Mouse (Mus musculus) midbrain, embryonic 15.5 days (tissue): ENCODE measurements around the gene Lztfl1. TPM values are rescaled to one million over a fixed set of nuclear protein-coding genes. Genes with fewer than 3 reads are reported as not detected.
"Not testable (repeated sequence)": the region's sequence is repeated elsewhere in the genome, so short reads cannot be mapped to it uniquely, and the experiment has no call there.

Experiments used
- ATAC-seq: fragments of 200-750 bp; cut with Nextera tagmentation; replicated peaks from 2 replicates; pipeline ENCODE4 v1.8.0; 2017; ENCODE audit warnings: moderate TSS enrichment
- H3K27ac ChIP-seq: fragments of 300-500 bp; sonication (generic); 2 replicates; pipeline ENCODE4 v1.5.1; 2015; ENCODE audit warnings: mild to moderate bottlenecking, inconsistent platforms
- H3K27me3 ChIP-seq: fragments of 300-500 bp; sonication (generic); replicated peaks from 2 replicates; pipeline ENCODE4 v1.6.1; 2015; ENCODE audit warnings: inconsistent platforms
- H3K36me3 ChIP-seq: fragments of 300-500 bp; sonication (generic); replicated peaks from 2 replicates; pipeline ENCODE4 v1.6.1; 2015; ENCODE audit warnings: inconsistent platforms
- H3K4me1 ChIP-seq: fragments of 300-500 bp; sonication (generic); 2 replicates; pipeline ENCODE4 v1.6.1; 2015; ENCODE audit warnings: inconsistent platforms
- H3K4me2 ChIP-seq: fragments of 300-500 bp; sonication (generic); 2 replicates; pipeline ENCODE4 v1.6.1; 2015; ENCODE audit warnings: inconsistent platforms, mild to moderate bottlenecking, moderate library complexity
- H3K4me3 ChIP-seq: fragments of 300-500 bp; sonication (generic); 2 replicates; pipeline ENCODE4 v1.5.1; 2015; ENCODE audit warnings: mild to moderate bottlenecking, inconsistent platforms
- H3K9ac ChIP-seq: fragments of 300-500 bp; sonication (generic); 2 replicates; pipeline ENCODE4 v1.6.1; 2015; ENCODE audit warnings: mild to moderate bottlenecking, inconsistent platforms
- H3K9me3 ChIP-seq: fragments of 300-500 bp; sonication (generic); 2 replicates; pipeline ENCODE4 v1.6.1; 2016; ENCODE audit warnings: inconsistent platforms
- WGBS: fragments of 180-500 bp; shearing (Covaris S2); methylation state at CpG from one replicate; pipeline ENCODE4 v1.1.7; 2015; ENCODE audit warnings: mixed read lengths; 5-methylcytosine and 5-hydroxymethylcytosine counted together
- polyA plus RNA-seq: library from polyadenylated mRNA; unstranded; fragments of >200 nt; fragmentation: Nextera tagmentation; extraction: Ambion mirVana; gene quantifications from 2 replicates; pipeline ENCODE4 v1.2.1, GENCODE M21; 2015

Gene Lztfl1
- 42.8 and 45.2 TPM in 2 replicates for polyA plus RNA-seq

DNA sequence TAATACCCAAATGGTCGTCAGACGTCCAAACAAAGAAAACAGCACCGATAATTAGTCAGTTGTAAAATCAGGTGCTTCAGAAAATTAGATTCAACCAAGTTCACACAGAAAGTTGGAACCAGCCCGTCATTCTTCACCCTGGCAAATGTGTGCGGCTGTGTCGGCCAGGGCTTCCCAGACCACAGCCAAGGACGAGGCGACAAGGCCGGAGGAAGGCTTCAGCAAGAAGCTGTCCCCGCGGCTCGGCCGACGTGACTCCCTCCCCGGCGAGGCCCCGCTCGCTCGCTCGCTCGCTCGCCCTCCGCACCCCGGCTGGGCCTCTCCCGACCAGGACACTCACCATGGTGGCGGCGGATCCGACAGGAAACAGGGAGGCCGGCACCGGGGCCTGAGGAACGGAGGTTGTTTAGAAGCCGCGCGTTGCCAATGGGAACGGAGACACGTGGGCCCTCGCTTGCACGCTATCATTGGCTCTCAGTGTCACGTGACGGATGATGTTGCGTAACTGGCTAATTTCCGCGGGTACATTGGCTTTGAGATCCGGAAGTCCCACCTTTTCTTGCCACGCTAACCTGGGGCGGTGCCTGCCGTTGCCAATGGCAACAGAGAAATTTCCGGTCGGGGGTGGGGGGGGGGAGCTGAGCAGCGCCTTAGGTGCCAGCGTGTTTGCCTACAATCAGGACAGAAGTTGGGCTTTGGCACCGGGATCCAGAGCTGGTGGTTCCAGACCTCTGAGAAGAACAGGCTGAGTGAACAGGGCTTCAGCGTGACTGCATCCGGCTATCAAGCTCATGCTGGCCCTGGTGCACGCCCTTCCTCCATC lies at the start of gene Lztfl1:
Lztfl1 (minus strand) TSS at position 512 of the 823 bp plus-strand sequence.
- Histone ChIP-seq H3K27ac (peak within 1 kb of the TSS; percentile 77), H3K4me3 (peak within 1 kb of the TSS; percentile 100), H3K9me3 (no peaks in the 10 kb centered on the region), H3K27me3 (no peaks in the 10 kb centered on the region), H3K4me2 (peak within 1 kb of the TSS; percentile 72), H3K9ac (peak within 1 kb of the TSS; percentile 97), H3K4me1 (peaks cover 15% of the 10 kb centered on the region), H3K36me3 (no peaks in the 10 kb centered on the region)
- under 1% methylated on average over 55 of the region's 55 CpGs for WGBS
- ATAC-seq = peak; percentile 100

- no peak overlapping the region for H3K4me3 ChIP-seq
- no peaks in the 10 kb centered on the region for H3K4me1 ChIP-seq
- 87% methylated on average over 3 of the region's 3 CpGs for WGBS
- no peak for ATAC-seq
- no peaks in the 10 kb centered on the region for H3K36me3 ChIP-seq
- H3K9ac ChIP-seq = no peak overlapping the region
- H3K27ac ChIP-seq = no peak overlapping the region
- no peaks in the 10 kb centered on the region for H3K27me3 ChIP-seq
- H3K9me3 ChIP-seq = no peaks in the 10 kb centered on the region
- H3K4me2 ChIP-seq = no peak overlapping the region
Observed at GRCm38 (mm10) chr9:123766996-123767395, 49.5 kb upstream of the Lztfl1 start.

DNA sequence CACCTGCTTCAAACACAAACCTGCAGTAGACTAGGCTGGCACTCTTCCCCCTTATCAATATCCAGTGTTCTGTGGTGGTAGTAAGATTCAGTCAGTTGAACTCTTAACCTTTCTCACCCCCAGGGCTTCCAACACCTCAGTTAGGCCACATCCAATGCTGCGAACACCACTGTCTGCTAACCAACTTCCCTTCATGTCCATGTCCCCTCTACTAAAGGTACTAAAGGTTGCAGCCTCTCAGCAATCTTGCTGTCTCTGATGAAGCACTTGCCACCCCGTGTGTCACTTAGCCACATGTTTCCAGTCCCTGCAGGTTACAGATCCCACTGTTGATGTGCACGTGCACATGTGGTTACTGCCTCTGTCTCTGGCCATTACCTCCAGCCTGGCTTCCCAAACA lies 46.3 kb upstream of the Lztfl1 start:
- Histone ChIP-seq H3K27ac (no peak overlapping the region), H3K4me3 (no peak overlapping the region), H3K9me3 (no peaks in the 10 kb centered on the region), H3K27me3 (no peaks in the 10 kb centered on the region), H3K4me2 (no peak overlapping the region), H3K9ac (no peak overlapping the region), H3K36me3 (no peaks in the 10 kb centered on the region), H3K4me1 (no peaks in the 10 kb centered on the region)
- ATAC-seq = no peak
- 84% methylated on average over 3 of the region's 3 CpGs for WGBS

- Histone ChIP-seq H3K9ac (no peak overlapping the region), H3K4me1 (no peaks in the 10 kb centered on the region), H3K9me3 (no peaks in the 10 kb centered on the region), H3K27ac (no peak overlapping the region), H3K36me3 (no peaks in the 10 kb centered on the region), H3K4me3 (no peak overlapping the region), H3K27me3 (no peaks in the 10 kb centered on the region), H3K4me2 (no peak overlapping the region)
- no peak for ATAC-seq
- WGBS = 90% methylated on average over 4 of the region's 4 CpGs
Observed at GRCm38 (mm10) chr9:123762886-123763285, 45.4 kb upstream of the Lztfl1 start.

DNA sequence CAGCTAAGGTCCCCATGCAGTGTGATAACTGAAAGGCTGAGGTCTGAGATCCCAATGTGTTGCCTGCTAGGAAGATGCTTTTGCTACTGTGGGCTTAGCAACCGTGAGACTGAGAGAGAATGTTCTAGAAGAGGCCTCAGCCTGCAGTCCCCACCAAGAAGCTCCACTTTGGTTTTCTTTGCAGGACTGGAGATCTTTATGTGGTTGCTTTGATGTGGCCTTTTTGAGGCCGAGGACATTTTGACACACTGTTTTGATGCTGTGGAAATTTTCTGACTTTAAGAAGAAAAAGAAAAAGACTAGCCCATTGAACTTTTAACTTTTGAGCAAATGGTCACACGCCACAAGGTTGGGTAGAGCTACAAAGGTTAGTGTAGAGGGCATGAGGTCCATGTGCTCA lies 43.3 kb upstream of the Lztfl1 start:
- ATAC-seq = no peak
- H3K36me3 ChIP-seq = no peaks in the 10 kb centered on the region
- no peaks in the 10 kb centered on the region for H3K27me3 ChIP-seq
- no peaks in the 10 kb centered on the region for H3K9me3 ChIP-seq
- H3K4me3 ChIP-seq = no peak overlapping the region
- no peak overlapping the region for H3K27ac ChIP-seq
- no peak overlapping the region for H3K9ac ChIP-seq
- no peaks in the 10 kb centered on the region for H3K4me1 ChIP-seq
- H3K4me2 ChIP-seq = no peak overlapping the region
- WGBS = 86% methylated on average over 3 of the region's 3 CpGs

DNA sequence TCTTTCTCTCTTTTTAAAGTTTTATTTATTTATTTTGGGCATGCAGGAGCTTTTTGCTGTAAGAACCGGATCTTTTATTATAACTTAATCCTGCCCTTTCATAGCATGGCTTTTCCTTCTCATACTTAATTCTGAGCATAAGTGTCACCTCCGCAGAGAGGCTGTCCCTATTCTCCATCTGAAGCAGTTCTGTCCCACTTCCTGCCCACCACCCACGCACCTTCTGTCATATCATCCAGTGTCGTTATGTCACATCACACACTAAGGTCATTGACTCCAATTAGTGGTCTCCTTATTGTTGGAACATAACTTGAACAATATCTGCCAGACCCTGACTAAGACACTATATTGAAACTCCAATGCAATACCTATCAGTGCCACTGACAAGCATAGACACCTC lies 41.1 kb upstream of the Lztfl1 start:
- 74% methylated on average over 4 of the region's 4 CpGs for WGBS
- Histone ChIP-seq H3K27ac (no peak overlapping the region), H3K36me3 (no peaks in the 10 kb centered on the region), H3K27me3 (no peaks in the 10 kb centered on the region), H3K9me3 (no peaks in the 10 kb centered on the region), H3K4me1 (no peaks in the 10 kb centered on the region), H3K4me2 (no peak overlapping the region), H3K4me3 (no peak overlapping the region), H3K9ac (no peak overlapping the region)
- no peak for ATAC-seq

- Histone ChIP-seq H3K4me2 (no peak overlapping the region), H3K27ac (no peak overlapping the region), H3K36me3 (no peaks in the 10 kb centered on the region), H3K27me3 (no peaks in the 10 kb centered on the region), H3K4me1 (no peaks in the 10 kb centered on the region), H3K9ac (no peak overlapping the region), H3K4me3 (no peak overlapping the region), H3K9me3 (no peaks in the 10 kb centered on the region)
- 82% methylated on average over 1 of the region's 1 CpGs for WGBS
- no peak for ATAC-seq
Observed at GRCm38 (mm10) chr9:123758156-123758555, 40.7 kb upstream of the Lztfl1 start.

- H3K4me2 ChIP-seq = no peak overlapping the region
- no peaks in the 10 kb centered on the region for H3K4me1 ChIP-seq
- H3K27me3 ChIP-seq = no peaks in the 10 kb centered on the region
- H3K36me3 ChIP-seq = no peaks in the 10 kb centered on the region
- no peak overlapping the region for H3K9ac ChIP-seq
- 58% methylated on average over 2 of the region's 2 CpGs for WGBS
- ATAC-seq = no peak
- H3K27ac ChIP-seq = no peak overlapping the region
- no peaks in the 10 kb centered on the region for H3K9me3 ChIP-seq
- no peak overlapping the region for H3K4me3 ChIP-seq
Observed at GRCm38 (mm10) chr9:123757326-123757725, 39.8 kb upstream of the Lztfl1 start.

DNA sequence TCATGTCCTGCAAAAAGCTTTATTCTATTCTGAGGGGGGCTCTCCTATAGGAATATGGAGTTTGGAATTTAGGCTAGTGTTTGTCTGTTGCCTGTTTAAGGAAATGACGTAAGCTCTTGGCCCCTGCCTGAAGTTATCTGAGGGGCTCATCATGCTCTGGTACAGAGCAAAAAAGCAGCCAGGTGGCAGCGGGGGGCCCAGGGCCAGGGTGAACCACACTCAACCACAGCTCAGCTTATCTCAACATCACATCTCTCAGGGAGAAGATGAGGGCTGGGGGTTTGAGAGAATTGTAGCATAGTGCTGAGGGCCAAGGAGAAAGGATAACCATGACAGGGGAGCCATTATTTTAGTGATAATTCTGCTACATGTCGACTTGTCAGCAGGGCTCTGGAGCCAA lies 39.3 kb upstream of the Lztfl1 start:
- ATAC-seq = no peak
- Histone ChIP-seq H3K4me3 (no peak overlapping the region), H3K27me3 (no peaks in the 10 kb centered on the region), H3K27ac (no peak overlapping the region), H3K9me3 (no peaks in the 10 kb centered on the region), H3K9ac (no peak overlapping the region), H3K36me3 (no peaks in the 10 kb centered on the region), H3K4me1 (no peaks in the 10 kb centered on the region), H3K4me2 (no peak overlapping the region)
- WGBS = 91% methylated on average over 3 of the region's 3 CpGs

DNA sequence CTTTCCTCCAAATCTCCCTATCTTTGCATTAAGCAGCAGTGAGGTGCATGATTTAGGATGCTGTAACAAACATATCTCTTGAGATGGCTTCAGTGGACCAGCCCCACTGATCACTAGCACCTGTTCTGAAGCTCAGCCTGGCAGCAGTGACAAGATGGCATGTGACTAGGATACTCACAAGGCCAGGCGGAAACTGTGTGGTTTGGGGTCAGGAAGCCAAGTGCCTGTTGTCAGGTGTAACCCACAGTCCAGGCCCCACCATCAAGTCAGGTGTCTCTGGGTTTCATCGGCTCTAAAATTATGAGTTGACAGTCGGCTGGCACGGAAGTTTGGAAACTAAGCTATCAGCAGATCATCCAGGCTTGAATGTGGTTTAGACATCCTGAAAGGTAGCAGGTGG lies 36.8 kb upstream of the Lztfl1 start:
- no peak for ATAC-seq
- H3K27me3 ChIP-seq = no peaks in the 10 kb centered on the region

GRCm38 (mm10) chr9:123749687-123750086 lies 32.2 kb upstream of the Lztfl1 start:
- H3K9ac ChIP-seq, H3K36me3 ChIP-seq, H3K4me3 ChIP-seq, H3K9me3 ChIP-seq, H3K4me2 ChIP-seq, H3K27me3 ChIP-seq, ATAC-seq, H3K4me1 ChIP-seq, H3K27ac ChIP-seq: not testable (repeated sequence)
- 94% methylated on average over 8 of the region's 8 CpGs for WGBS

More for the DNA sequence above, 36.8 kb upstream of the Lztfl1 start:
- H3K4me3 ChIP-seq = no peak overlapping the region
- H3K9ac ChIP-seq = no peak overlapping the region
- H3K4me2 ChIP-seq = no peak overlapping the region
- WGBS = 95% methylated on average over 4 of the region's 4 CpGs
- no peaks in the 10 kb centered on the region for H3K4me1 ChIP-seq
- no peaks in the 10 kb centered on the region for H3K9me3 ChIP-seq
- H3K27ac ChIP-seq = no peak overlapping the region
- no peaks in the 10 kb centered on the region for H3K36me3 ChIP-seq

- Histone ChIP-seq H3K4me1 (no peaks in the 10 kb centered on the region), H3K27ac (no peak overlapping the region), H3K27me3 (no peaks in the 10 kb centered on the region), H3K4me2 (no peak overlapping the region), H3K4me3 (no peak overlapping the region), H3K9me3 (no peaks in the 10 kb centered on the region), H3K36me3 (no peaks in the 10 kb centered on the region), H3K9ac (no peak overlapping the region)
- ATAC-seq = no peak
- 80% methylated on average over 4 of the region's 4 CpGs for WGBS
Observed at GRCm38 (mm10) chr9:123740799-123741198, 23.3 kb upstream of the Lztfl1 start.

- no peaks in the 10 kb centered on the region for H3K27me3 ChIP-seq
- no peaks in the 10 kb centered on the region for H3K9me3 ChIP-seq
- WGBS = 68% methylated on average over 3 of the region's 3 CpGs
- H3K36me3 ChIP-seq = no peaks in the 10 kb centered on the region
- H3K4me2 ChIP-seq = no peak overlapping the region
- ATAC-seq = no peak
- H3K4me1 ChIP-seq = no peaks in the 10 kb centered on the region
- H3K9ac ChIP-seq = no peak overlapping the region
- H3K27ac ChIP-seq = no peak overlapping the region
- H3K4me3 ChIP-seq = no peak overlapping the region
Observed at GRCm38 (mm10) chr9:123734133-123734532, 16.6 kb upstream of the Lztfl1 start.
